Mouse (Mus musculus): ENCODE measurements around the gene Ska3.

Gene Ska3

GRCm38 (mm10) chr14:57797551-57797950 is 28.4 kb downstream of the Ska3 start:
- no peak for DNase-seq (ENCODE audit: low read depth, low spot score)

- DNase-seq (ENCODE audit: low read depth, low spot score) = no peak
These were observed 34.8 kb downstream of the Ska3 start for GRCm38 (mm10) chr14:57791171-57791570.

GRCm38 (mm10) chr14:57789759-57790158 is 36.2 kb downstream of the Ska3 start:
- no peak for DNase-seq (ENCODE audit: low read depth, low spot score)

GRCm38 (mm10) chr14:57789311-57789710 is 36.7 kb downstream of the Ska3 start:
- DNase-seq (ENCODE audit: low read depth, low spot score) = no peak

GRCm38 (mm10) chr14:57787406-57787805 is 38.6 kb downstream of the Ska3 start:
- no peak for DNase-seq (ENCODE audit: low read depth, low spot score)

GRCm38 (mm10) chr14:57772157-57772815 is 53.7 kb downstream of the Ska3 start:
- DNase-seq (ENCODE audit: low read depth, low spot score) = no peak

- no peak for DNase-seq (ENCODE audit: low read depth, low spot score)
These were observed 56.9 kb downstream of the Ska3 start for GRCm38 (mm10) chr14:57769102-57769501.

GRCm38 (mm10) chr14:57760447-57761412 is 65.3 kb downstream of the Ska3 start:
- no peak for DNase-seq (ENCODE audit: low read depth, low spot score)

- DNase-seq (ENCODE audit: low read depth, low spot score) = no peak
These were observed 67.7 kb downstream of the Ska3 start, which contains the start of gene Lats2 for GRCm38 (mm10) chr14:57758237-57758636. TSS of gene Lats2 (minus strand) at chr14:57758388.

All from brain, adult 2 months (tissue).